Mouse (Mus musculus) naive thymus-derived CD4-positive, alpha-beta T cell, adult 2 months (primary cell): ENCODE measurements around the gene Impg1.
"Not testable (repeated sequence)": the region's sequence is repeated elsewhere in the genome, so short reads cannot be mapped to it uniquely, and the experiment has no call there.

ENCODE experiments used
- DNase-seq: peaks from one replicate; pipeline ENCODE4 v3.0.0-alpha.2; 2011; ENCODE audit warnings: low read depth

The Impg1 gene

DNA sequence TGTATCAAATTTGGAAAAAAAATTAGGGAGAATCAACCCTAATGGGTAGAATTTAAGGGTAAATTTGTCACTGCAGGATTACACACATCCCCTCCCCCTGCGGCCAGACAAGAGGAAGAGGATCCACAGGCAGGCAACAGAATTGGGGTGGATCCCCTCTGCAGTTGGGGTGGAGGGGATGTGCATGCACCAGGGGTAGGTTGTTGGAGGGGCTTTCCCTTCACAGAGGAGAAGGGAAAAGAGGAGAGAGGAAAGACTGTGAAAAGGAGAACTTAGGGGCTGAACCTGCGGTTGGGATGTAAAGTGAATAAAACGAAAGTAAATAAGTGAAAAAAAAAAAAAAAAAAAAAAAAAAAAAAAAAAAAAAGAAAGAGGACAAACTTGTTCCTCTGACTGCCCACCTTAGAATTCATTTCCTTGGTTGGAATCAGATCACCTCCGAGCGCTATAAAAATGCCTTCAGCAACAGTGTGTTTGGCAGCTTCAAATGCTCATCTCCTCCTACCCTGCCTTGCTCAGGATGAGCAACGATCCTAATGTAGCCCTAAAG lies 120.8 kb downstream of the Impg1 start:
- DNase-seq = peak; percentile 22

DNA sequence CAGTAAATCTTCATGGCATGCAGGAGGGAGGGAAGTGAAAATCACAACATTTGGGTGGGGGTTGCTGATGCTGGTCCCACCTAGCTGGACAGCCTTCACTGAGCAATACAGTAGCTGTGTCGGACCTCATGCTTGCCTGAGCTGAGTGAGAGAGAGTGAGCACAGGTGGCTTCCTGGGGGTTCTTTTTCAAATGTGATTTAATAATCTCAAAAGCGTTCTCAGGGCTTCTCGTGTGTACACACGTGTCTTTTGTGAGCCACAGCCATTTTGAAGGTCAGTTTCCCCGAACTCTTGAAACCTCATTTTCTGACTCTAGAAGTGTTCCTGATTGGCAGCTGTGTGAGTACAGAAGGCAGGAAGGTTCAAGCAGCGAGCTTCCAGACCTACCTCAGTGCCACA lies 122.8 kb downstream of the Impg1 start:
- no peak for DNase-seq

DNA sequence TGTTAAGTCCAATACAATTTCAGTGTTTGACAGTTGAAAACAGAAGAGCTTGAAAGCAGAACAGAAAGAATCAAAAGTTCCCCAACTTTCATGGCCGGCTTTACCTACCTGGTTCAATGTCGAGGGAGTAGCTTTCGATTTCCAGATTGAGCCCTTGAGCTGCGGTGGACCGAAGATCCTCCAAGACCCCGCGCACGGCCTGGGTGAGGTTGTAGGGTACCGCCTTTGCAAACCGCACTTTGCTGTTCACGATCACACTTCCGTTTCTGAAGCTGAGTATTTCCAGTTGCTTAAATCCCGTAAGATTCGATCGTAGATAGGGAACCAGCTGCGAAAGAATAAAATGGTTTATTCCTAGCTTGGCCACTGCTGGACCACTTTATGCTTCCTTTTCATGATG lies 123.5 kb downstream of the Impg1 start:
- no peak for DNase-seq

DNA sequence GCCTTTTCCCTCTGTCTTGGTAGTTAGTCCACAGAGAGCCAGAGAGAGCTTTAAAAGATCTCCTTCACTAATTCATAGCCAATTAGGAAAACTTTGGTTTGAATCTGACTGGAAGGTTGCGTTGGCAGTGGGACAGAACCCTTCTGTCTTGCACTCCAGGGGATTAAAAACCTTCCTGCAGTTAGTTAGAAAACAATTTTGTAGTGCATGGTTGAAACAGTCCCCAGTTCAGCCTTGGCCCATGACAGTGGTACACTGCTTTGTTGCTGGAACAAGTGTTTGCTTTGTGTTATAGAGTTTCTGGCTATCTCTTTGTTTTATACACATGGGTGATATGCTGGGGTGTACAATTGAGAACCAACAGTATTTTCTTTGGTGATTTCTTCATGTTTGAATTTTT lies 124.4 kb downstream of the Impg1 start:
- DNase-seq = no peak

DNA sequence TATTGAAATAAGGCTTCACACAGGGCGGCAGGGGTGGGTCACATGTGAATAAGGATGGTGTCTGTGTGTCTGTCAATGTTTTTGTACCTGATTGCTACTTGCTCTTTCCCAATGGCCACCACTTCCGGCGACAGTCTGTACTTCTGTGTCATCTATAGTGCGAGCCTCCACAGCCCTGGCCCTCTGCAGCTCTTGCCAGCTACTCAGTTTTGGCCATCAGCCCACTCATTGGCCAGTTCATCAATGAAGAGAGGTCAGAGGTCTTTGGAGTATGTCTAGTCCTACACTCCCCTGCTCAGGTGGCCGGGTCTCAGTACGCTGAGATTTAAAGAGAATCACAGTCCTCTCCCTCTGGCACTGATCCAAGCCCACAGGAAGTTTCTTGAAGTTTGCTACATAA lies 127.3 kb downstream of the Impg1 start:
- DNase-seq = no peak

DNA sequence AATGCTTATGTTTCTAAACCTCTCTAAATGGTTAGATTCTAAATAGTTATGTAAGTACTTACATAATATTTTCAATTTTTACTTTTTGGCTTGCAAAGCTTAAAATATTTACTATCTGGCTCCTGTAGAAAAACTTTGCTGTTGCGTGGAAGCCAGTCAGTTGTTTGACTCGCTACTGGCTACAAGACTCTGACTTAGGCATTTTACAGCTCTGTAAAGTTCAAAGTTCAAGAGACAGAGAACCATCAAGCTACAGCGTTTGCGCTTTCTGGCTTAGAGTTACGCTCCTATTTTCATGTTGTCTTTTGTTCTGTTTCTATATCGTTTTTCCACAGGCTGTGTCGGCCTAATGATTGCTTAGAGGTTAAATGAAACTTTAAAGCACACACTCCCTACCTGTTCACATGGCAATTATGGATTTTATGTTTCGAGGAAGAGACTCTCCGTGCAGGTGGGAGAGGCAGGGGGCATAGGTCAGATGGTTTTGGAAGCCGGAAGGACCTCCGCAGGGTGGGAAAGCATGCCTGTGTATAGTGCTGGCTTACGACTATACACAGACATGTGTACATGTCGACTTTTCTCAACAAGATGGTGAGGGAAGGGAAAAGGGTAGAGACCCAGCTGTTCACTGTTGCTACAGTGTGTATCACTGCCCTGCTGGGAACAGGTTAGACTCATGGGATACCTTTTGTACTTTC lies 129.5 kb downstream of the Impg1 start:
- DNase-seq = no peak

DNA sequence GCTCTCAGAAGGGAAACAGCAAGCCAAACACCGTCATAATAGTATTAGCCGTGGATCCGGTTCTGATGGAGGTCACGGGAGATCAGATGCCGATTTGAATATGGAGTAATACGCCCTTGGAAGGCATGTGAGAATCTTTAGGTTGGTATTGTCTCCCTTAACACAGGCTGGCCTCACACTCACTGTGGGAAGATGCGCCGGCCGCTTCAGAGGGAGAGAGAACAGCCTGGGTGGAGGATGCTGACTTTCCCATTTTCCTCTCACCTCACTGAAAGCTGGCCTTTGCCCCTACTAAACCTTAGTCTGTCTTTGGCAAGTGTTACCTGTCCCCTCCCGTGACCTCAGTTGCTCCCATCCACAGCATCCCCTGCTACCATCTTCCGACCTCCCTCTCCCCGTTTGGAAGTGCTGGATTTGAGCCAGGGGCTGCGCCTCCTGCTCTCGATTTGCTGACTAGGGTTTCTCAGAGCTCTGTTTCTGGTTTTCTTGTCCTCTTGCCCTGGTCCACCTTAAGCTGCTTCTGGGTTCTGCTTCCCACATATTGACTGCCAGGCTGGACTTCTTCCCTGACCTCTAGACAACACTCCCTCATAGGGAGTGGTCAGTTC lies 131.2 kb downstream of the Impg1 start:
- no peak for DNase-seq

DNA sequence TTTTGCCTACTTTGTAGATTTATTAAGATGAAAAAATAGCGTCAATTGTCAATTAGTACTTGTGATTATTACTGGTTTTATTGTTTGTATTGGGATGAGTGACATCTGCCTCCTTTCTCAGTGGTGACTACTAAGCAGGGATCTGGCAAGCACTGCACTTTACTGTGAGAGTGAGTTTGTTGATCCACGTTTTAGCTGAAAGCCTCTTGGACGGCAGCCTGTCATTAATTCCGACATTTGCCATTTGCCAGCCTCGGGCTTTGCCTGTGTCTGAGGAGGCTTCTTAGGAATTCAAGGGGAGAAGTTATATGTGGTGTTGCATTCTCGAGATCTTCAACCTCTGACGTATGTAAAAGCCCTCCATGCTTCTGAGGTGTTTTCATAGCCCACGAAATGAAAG lies 131.8 kb downstream of the Impg1 start:
- DNase-seq = no peak

DNA sequence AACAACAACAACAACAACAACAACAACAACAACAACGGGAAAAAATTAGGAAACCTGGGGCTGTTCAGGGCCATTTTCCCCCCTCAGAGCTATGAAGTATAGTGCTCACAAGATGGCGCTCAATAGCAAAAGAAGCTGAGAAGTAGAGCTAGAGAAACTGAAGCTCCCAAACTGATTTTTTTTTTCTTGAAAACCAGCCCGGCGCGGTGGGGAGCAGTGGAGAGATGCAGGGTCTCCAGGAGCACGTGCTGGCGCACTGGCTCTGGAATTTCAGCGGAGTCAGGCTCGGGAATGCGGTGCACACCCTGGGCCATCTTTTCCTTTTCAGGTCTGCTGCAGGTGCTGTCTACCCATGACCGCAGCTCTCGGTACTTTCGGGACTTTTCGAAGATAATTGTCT lies 133.1 kb downstream of the Impg1 start:
- DNase-seq = peak; percentile 66

DNA sequence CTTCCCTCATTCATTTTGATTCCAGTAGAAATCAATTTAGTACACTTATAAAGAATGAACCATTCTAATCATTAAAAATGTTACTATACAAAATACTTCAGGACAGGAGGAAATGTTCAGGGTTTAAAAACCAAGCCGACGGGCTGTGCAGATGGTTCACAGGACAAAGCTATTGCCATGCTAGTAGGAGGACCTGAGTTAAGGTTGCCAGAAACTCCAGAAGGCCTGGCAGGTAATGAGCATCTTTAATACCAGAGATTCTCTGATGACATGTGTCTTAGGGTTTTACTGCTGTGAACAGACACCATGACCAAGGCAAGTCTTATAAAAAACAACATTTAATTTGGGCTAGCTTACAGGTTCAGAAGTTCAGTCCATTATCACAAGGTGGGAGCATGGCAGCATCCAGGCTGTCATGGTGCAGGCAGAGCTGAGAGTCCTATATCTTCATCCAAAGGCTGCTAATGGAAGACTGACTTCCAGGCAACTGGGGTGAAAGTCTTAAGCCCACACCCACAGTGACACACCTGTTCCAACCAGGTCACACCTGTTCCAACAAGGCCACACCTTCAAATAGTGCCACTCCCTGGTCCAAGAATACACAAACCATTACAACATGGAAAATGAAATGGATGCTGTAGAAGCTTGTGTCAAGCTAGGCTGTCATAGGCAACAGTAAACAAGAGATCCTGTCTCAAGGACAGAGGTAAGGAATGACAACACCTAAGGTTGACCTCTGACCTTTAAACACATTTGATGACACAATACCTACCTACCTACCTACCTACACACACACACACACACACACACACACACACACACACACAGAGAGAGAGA lies 144.0 kb downstream of the Impg1 start:
- DNase-seq = not testable (repeated sequence)

DNA sequence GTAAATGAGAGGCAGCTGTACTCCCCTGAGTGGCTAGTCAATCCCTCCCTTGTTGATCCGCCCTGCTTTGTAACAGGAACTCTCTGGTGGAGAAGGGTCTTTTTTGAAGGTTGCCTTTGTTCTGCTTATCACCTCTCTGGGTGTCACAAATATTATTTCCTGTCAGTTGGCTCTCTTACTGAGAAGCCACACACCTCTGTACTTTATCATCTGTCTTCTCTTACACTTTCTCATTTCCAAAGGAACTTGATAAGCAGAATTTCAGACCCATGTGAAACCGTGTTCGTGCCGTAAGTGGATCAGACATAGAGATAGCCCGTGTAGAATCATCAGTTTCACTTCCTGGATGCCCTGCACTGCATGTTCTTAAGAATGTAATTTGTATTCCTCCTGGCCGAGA lies 147.3 kb downstream of the Impg1 start:
- peak; percentile 75 for DNase-seq

DNA sequence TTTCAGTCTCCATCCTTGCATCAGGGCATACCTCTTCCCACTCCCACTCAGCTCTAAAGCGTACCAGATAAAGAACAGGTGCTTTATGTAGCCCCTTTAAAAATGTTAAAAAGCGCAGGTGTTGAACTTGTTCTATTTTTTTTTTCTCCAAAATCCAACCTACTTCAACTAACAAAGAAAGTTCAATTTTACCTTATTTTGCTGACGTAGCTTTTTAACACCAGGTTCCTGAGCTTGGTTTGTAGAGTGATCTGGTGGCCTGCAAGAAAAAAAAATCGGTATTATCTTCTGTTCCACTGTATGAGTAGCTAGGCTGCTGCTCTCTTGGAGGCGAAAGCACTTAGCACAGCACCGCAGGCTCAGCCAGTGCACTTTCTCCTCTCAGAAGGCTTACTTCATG lies 149.4 kb downstream of the Impg1 start:
- DNase-seq = no peak

DNA sequence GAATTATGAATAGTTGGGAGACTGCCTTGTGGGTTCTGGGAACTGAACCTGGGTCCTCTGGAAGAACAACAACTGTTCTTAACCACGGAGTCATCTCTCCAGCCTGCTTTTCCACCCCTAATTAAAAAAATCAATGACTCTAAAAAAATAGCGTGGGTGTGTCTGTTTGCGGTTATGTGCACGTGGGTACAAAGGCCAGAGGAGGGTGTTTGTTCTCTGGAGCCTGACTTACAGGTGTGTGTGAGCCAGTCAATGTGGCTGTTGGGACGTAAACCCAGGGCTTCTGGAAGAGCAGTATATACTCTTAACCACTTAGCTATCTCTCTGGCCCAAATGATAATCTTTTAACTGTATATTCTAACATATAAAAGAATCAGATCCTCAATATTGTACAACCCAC lies 151.7 kb downstream of the Impg1 start:
- peak; percentile 74 for DNase-seq

DNA sequence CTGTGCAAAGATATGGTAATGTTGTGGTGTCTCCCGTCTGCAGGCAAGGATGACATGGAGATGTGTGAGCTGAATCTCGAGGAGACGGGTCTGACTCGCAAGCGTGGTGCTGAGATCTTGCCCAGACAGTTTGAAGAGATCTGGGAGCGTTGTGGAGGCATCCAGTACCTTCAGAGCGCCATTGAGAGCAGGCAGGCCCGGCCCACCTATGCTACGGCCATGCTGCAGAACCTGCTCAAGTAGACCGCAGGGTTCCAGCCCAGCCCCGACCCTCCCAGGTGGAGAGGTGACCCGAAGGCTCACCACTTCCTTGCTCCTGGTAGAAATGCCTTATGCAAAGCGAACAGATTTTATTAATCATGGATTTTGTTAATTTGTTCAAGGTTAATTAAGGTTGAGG lies 157.7 kb downstream of the Impg1 start:
- no peak for DNase-seq

DNA sequence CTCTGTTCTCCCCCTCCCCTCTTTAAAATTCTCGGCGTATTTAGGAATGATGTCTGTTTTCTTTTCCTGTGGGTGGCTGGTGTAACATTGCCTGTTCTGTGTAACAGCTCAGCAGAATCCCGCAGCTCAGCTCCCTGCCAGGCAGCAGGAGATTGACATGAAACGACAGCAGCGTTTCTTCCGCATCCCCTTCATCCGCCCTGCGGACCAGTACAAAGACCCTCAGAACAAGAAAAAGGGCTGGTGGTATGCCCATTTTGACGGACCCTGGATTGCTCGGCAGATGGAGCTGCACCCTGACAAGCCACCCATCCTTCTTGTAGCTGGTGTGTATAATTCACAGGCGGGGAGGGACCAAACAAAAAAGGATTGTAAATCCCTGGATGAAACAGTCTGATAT lies 158.4 kb downstream of the Impg1 start:
- DNase-seq = no peak

DNA sequence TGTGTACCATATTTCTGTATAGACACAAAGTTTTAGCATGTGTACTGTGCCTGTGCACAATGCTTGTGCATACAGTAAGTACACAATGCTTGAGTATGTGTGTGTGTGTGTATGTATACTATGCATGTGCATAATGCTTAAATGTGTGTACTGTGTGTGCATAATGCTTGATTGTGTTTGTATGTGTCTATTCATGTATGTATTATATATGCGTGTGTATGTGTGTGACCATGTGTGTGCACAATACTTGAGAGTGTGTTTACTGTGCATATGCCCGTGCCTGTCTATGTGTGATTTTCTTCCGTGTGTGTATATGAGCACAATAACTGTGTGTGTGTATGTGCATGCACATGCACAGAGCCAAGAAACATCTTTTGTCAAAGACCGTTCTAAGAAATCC lies 158.9 kb downstream of the Impg1 start:
- DNase-seq = no peak

DNA sequence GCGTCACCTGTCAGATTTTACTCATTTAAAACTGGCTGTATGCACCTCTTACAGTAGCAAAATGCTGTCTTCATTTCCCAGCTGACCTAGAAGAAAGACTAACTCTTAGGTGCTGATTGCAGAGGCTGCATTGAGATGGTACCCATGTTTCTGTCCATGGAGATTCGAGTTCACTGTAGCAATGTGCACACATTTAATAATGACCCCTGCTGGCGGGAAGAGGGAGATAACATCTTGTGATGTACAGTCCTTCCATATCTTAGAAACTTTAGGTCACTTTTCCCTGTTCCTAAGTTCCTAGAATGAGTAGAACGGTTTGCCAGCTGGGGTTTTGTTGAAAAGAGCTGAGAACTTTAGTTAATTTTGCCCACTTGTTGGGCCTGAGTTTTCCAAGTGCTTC lies 161.8 kb downstream of the Impg1 start:
- peak; percentile 46 for DNase-seq

DNA sequence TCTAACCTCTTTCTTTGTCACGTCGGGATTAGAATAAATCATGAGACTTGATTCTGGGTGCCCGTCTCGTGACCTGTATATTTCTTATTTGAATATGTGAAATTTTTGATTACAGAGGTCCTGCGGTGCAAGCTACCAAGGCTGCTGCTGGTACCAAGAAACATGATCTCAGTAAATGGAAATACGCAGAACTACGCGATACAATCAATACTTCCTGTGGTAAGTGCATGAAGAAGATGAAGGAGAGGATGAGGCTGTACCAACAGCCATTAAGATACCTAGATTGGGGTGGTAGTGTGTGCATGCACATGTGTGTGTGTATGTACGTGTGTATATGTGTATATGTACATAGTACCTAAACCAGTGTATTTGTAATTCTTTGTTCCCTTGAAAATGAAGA lies 166.2 kb downstream of the Impg1 start:
- DNase-seq = peak; percentile 16

DNA sequence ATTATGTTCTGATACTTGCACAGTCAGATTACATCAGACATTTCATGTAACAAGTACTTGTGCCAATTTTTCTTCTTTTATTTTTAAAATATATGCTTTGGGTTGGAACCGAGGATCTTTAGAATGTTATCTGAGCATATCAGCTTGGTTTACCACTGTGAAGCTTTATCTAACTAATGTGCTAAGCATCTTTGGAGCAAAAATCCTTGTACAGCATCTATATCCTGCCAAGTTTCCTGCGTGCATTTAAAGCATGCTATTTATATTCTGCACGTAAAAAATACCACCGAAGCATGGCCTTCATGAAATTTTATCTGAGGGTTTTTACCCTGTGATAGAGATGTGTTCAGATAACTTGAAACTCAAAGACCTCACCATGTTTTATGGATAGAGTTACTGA lies 169.2 kb downstream of the Impg1 start:
- no peak for DNase-seq

DNA sequence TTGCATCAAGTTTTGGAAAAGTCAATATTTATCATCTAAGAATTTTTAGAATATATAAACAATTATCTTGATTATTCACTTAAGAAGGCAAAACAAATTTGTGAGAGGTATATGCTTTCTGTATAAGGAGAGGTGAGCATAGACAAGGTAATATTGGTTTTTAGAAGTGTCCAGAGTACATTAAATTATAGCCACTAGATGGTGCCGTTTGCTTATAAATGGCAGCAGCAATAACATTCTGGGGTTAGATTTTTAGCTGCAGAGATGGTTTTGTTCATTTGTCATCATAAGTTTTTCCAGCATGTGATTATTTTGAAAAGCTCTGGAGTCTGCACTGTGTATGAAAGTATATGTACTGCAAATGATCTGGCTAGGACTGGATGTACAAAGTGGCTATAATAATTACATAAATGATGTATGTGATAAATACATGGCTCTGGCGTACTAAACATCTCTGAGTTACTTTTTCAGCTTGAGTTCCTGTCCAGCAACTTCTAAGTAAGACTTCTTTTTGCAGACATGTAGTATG lies 172.2 kb downstream of the Impg1 start:
- DNase-seq = peak; percentile 81

DNA sequence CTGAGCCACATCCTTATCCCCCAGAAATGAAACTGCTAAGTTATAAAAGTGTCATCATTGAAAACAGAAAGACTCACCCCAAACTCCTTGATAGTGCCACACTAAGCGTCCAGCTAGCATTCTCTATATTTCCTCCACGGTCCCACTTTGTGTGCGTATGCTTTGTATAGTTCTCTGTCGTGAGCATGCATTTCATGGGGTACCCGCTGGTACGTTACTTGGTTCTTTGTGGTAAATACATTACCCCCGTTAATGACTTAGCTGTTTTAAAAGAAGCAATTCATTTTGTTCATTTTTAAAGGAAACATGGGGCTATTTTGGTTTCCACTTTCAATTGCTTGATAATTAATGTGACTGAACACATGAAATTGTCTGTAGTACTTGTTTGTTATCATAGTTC lies 178.4 kb downstream of the Impg1 start:
- DNase-seq = no peak

DNA sequence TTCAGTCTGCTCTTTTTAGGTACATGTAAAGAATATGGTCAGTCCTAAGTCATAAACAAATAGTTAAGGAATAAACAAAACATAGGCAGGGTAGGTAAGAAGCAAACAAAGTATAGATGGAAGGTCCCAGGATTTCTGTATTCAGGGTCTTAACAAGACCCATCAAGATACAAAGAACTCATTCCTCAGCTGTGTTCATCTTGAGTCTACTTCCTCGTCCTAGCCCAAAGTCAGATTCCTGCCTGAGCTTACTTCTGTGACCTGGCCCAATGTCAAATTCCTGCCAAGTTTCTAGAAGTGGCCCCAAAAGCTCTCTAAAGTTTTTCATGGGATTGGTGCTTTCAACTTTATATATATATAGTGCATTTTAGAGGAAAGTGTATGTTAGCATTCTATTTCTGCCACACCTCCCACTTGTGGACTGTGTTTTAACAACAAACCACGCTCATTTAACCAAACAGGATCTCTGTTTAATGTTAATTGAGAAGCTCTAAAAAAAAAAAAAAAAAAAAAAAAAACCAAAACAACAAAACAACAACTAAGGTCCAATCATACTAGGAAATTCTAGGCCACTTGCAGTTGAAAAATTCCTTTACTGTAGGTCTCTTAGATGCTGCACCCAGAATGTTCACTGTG lies 180.6 kb downstream of the Impg1 start:
- DNase-seq = no peak
